Mouse (Mus musculus): ENCODE measurements around the gene Gpatch8.

- no peak for TF ChIP-seq CTCF (IDR thresholded peaks at IDR 0.05; ENCODE audit: extremely low read depth, insufficient read length, insufficient replicate concordance, low read depth, low read length)
- no peak for TF ChIP-seq POLR2A (IDR thresholded peaks at IDR 0.05; ENCODE audit: low read depth, low read length)
Measured at GRCm38 (mm10) chr11:102429551-102429950, 126.6 kb downstream of the Gpatch8 start.
